20 mouse cellular contexts compared by ENCODE assay signal in the genomic region with DNA sequence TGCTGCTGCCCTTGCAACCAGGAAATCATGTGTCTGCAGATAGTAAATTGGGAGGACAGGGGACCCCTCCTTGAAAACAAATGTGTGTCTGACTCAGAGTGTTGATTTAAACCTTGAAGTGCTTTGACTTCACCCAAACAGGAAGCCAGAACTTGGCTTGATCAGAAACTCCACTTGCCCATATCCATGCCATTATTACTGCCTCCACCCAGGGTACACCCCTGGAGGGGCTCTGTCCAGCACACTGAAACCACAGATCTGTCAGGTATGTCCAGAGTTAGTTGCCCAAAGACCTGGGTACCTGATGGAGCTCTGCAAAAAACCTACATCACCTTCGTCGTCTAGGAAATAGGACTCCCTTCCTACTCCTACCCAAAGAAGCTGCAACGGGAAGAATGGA.
A peak's percentile ranks its signal among the peaks of the same experiment; 100 is the strongest.
DNase-seq lines count a peak whose midpoint lies in the region; ATAC-seq and TF ChIP-seq lines count a peak whose summit lies in the region.
"Had no signal": no experiment of that assay in that cellular context is flagged by ENCODE, and none has a peak within 500 bp of the region (broad histone marks: within the 10 kb centered on the region; RNA-seq: fewer than 3 reads in every experiment).

No protein-coding gene starts in this region.

- no peak for TF ChIP-seq CTCF in liver, postnatal 0 days (IDR thresholded peaks at IDR 0.05; ENCODE audit: low read depth)

- H3K36me3 ChIP-seq in hindbrain, embryonic 11.5 days (ENCODE audit: control insufficient read depth, insufficient read depth, low read length) = no peaks in the 10 kb centered on the region
- no peaks in the 10 kb centered on the region for H3K36me3 ChIP-seq in hindbrain, embryonic 16.5 days (ENCODE audit: control insufficient read depth, insufficient read depth, low read length)
- H3K36me3 ChIP-seq in liver, postnatal 0 days (replicated peaks; ENCODE audit: insufficient read depth, low read length) = no peaks in the 10 kb centered on the region
- H3K36me3 ChIP-seq in liver, embryonic 11.5 days (ENCODE audit: control insufficient read depth, insufficient read depth, low read length) = no peaks in the 10 kb centered on the region
- H3K36me3 ChIP-seq in embryonic facial prominence, embryonic 10.5 days (replicated peaks) = no peaks in the 10 kb centered on the region
- H3K36me3 ChIP-seq: forebrain, embryonic 12.5 days; G1E; heart, embryonic 15.5 days; neural tube, embryonic 12.5 days had no signal

- peak; percentile 24 for DNase-seq in hindbrain, embryonic 11.5 days (ENCODE audit: low spot score)
- DNase-seq in liver, postnatal 0 days = peak; percentile 8
- DNase-seq in liver, embryonic 11.5 days (ENCODE audit: low spot score) = no peak
- no peak for DNase-seq in embryonic facial prominence, embryonic 10.5 days (ENCODE audit: low spot score)
- peak; percentile 23 for DNase-seq in naive thymus-derived CD4-positive, alpha-beta T cell, adult 2 months (ENCODE audit: low read depth)
- no peak for DNase-seq in B cell, adult 2 months
- DNase-seq: adrenal gland, adult 2 months; cerebellum, adult 11-12 months; cerebellum, postnatal 10 days; gastrocnemius, postnatal 36 days; heart, postnatal 36 days; right cerebral cortex, postnatal 14 days had no signal

- no peaks in the 10 kb centered on the region for H3K9me3 ChIP-seq in hindbrain, embryonic 11.5 days (ENCODE audit: control insufficient read depth, low read length)
- no peaks in the 10 kb centered on the region for H3K9me3 ChIP-seq in hindbrain, embryonic 16.5 days (ENCODE audit: control insufficient read depth, low read length)
- no peaks in the 10 kb centered on the region for H3K9me3 ChIP-seq in liver, postnatal 0 days (ENCODE audit: low read length)
- H3K9me3 ChIP-seq in liver, embryonic 11.5 days (ENCODE audit: control insufficient read depth, low read length) = no peaks in the 10 kb centered on the region
- no peaks in the 10 kb centered on the region for H3K9me3 ChIP-seq in embryonic facial prominence, embryonic 10.5 days
- H3K9me3 ChIP-seq: forebrain, embryonic 12.5 days; G1E; heart, embryonic 15.5 days; neural tube, embryonic 12.5 days had no signal

- no peak overlapping the region for H3K4me2 ChIP-seq in hindbrain, embryonic 11.5 days (replicated peaks; ENCODE audit: low read depth, low read length)
- no peak overlapping the region for H3K4me2 ChIP-seq in hindbrain, embryonic 16.5 days (ENCODE audit: low read length)
- H3K4me2 ChIP-seq in liver, postnatal 0 days (ENCODE audit: low read depth, low read length) = no peak overlapping the region
- H3K4me2 ChIP-seq in liver, embryonic 11.5 days = no peak overlapping the region
- H3K4me2 ChIP-seq: forebrain, embryonic 12.5 days; heart, embryonic 15.5 days; neural tube, embryonic 12.5 days had no signal

- H3K9ac ChIP-seq in hindbrain, embryonic 11.5 days (ENCODE audit: low read depth, low read length) = no peak overlapping the region
- H3K9ac ChIP-seq in hindbrain, embryonic 16.5 days (ENCODE audit: low read depth, low read length) = no peak overlapping the region
- no peak overlapping the region for H3K9ac ChIP-seq in liver, postnatal 0 days (replicated peaks)
- no peak overlapping the region for H3K9ac ChIP-seq in liver, embryonic 11.5 days (ENCODE audit: low read depth, low read length)
- H3K9ac ChIP-seq: forebrain, embryonic 12.5 days; heart, embryonic 15.5 days; neural tube, embryonic 12.5 days had no signal

- no peak for TF ChIP-seq EP300 in liver, postnatal 0 days (IDR thresholded peaks at IDR 0.05; ENCODE audit: low read depth)

- H3K27ac ChIP-seq in hindbrain, embryonic 11.5 days (ENCODE audit: low read depth, low read length) = no peak overlapping the region
- H3K27ac ChIP-seq in hindbrain, embryonic 16.5 days (ENCODE audit: low read depth, low read length) = no peak overlapping the region
- H3K27ac ChIP-seq in liver, postnatal 0 days (ENCODE audit: low read depth) = no peak overlapping the region
- H3K27ac ChIP-seq in liver, embryonic 11.5 days (ENCODE audit: low read depth, low read length) = no peak overlapping the region
- peak overlapping the region; percentile 59 for H3K27ac ChIP-seq in embryonic facial prominence, embryonic 10.5 days (replicated peaks)
- H3K27ac ChIP-seq: forebrain, embryonic 12.5 days; heart, embryonic 15.5 days; hindbrain, postnatal 0 days; neural tube, embryonic 12.5 days had no signal

- H3K4me1 ChIP-seq in hindbrain, embryonic 11.5 days (replicated peaks; ENCODE audit: control insufficient read depth, insufficient read depth, low read length) = peaks cover 3% of the 10 kb centered on the region; the same call in 1 of the 2 replicates
- no peaks in the 10 kb centered on the region for H3K4me1 ChIP-seq in hindbrain, embryonic 16.5 days (ENCODE audit: control insufficient read depth, insufficient read depth, low read depth, low read length)
- 0 out of 2 replicates have a peak, but pooled peaks cover 2% of the 10 kb centered on the region for H3K4me1 ChIP-seq in liver, postnatal 0 days (ENCODE audit: insufficient read depth)
- 0 out of 2 replicates have a peak, but pooled peaks cover 3% of the 10 kb centered on the region for H3K4me1 ChIP-seq in liver, embryonic 11.5 days (replicated peaks; ENCODE audit: control insufficient read depth, insufficient read depth, low read length)
- peaks cover 34% of the 10 kb centered on the region for H3K4me1 ChIP-seq in embryonic facial prominence, embryonic 10.5 days
- H3K4me1 ChIP-seq: heart, embryonic 15.5 days had no signal

- no peak overlapping the region for H3K4me3 ChIP-seq in hindbrain, embryonic 11.5 days (ENCODE audit: low read depth, low read length)
- no peak overlapping the region for H3K4me3 ChIP-seq in hindbrain, embryonic 16.5 days (ENCODE audit: low read length)
- no peak overlapping the region for H3K4me3 ChIP-seq in liver, postnatal 0 days (ENCODE audit: low read depth, low read length)
- H3K4me3 ChIP-seq in liver, embryonic 11.5 days (ENCODE audit: low read depth, low read length) = no peak overlapping the region
- no peak overlapping the region for H3K4me3 ChIP-seq in embryonic facial prominence, embryonic 10.5 days
- H3K4me3 ChIP-seq: forebrain, embryonic 12.5 days; heart, embryonic 15.5 days; neural tube, embryonic 12.5 days had no signal

- no peak for ATAC-seq in hindbrain, embryonic 11.5 days (ENCODE audit: low FRiP score)
- ATAC-seq in hindbrain, embryonic 16.5 days = no peak
- ATAC-seq in liver, postnatal 0 days = no peak
- no peak for ATAC-seq in liver, embryonic 11.5 days (replicated peaks; ENCODE audit: low FRiP score)
- ATAC-seq: hindbrain, postnatal 0 days; Patski had no signal

- WGBS in hindbrain, embryonic 11.5 days = 28% methylated on average over 3 of the region's 3 CpGs
- 32% methylated on average over 3 of the region's 3 CpGs for WGBS in hindbrain, embryonic 16.5 days
- WGBS in liver, postnatal 0 days (ENCODE audit: insufficient replicate concordance) = 39% methylated on average over 3 of the region's 3 CpGs
- WGBS in liver, embryonic 11.5 days = 47% methylated on average over 3 of the region's 3 CpGs
- WGBS in embryonic facial prominence, embryonic 10.5 days = 25% methylated on average over 3 of the region's 3 CpGs

- peaks cover 25% of the 10 kb centered on the region for H3K27me3 ChIP-seq in hindbrain, embryonic 11.5 days (ENCODE audit: control insufficient read depth, insufficient read depth, low read length)
- no peaks in the 10 kb centered on the region; the same call in 1 of the 2 replicates for H3K27me3 ChIP-seq in hindbrain, embryonic 16.5 days (replicated peaks; ENCODE audit: control insufficient read depth, insufficient read depth, low read length)
- H3K27me3 ChIP-seq in liver, postnatal 0 days (ENCODE audit: insufficient read depth, low read length) = no peaks in the 10 kb centered on the region
- no peaks in the 10 kb centered on the region for H3K27me3 ChIP-seq in liver, embryonic 11.5 days (replicated peaks; ENCODE audit: control insufficient read depth, insufficient read depth, low read length)
- H3K27me3 ChIP-seq in embryonic facial prominence, embryonic 10.5 days (replicated peaks; ENCODE audit: low read depth, poor library complexity, severe bottlenecking) = peaks cover 66% of the 10 kb centered on the region
- H3K27me3 ChIP-seq: CH12.LX; heart, embryonic 15.5 days; Patski had no signal

Comparison
In these comparisons a context has a peak if more than half of its experiments do, and no peak if none do; other contexts are left out.
1. DNase-seq: peak in hindbrain, embryonic 11.5 days (single experiment), liver, postnatal 0 days (single experiment) and naive thymus-derived CD4-positive, alpha-beta T cell, adult 2 months (single experiment); none in liver, embryonic 11.5 days (single experiment), embryonic facial prominence, embryonic 10.5 days (single experiment) and B cell, adult 2 months (0 of 2).